Mouse (Mus musculus) natural killer cell, adult 2 months (primary cell): ENCODE data around the gene Mrps6.

Experiments used
- DNase-seq, 2 experiments: peaks; one replicate each; pipeline ENCODE4 v3.0.0; 2022; ENCODE audit warnings: low spot score in 2 of 2

The Mrps6 gene

DNA sequence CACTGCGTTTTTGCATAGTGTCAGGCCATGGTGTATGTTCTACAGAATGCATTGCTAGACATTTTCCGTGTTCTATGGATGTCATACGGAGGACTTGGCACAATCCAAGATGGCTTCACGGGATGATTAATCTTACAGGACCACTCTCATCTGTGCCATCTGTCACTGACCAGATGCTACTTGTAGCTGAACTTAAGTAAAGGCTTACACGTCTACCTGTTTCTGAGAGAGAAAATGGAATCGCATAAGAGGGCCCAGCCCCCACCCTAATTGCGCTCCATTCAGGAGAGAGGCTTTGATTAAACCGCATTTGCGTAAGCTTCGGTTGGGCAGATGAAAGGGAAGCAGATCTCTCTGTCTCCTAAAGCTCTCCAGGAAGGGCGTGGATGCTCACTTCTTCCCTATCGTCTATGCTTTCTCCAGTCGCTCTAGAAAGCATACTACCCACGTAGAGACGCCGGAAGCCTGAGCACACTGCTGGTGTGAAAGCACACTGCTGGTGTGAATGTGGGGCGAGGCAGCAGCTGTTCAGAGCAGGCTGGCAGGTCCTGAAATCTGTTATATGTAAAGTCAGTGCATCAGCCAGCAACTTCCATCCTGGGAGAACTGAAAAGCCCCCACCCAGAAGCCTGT, 62.9 kb downstream of the Mrps6 start:
- DNase-seq, result no peak

DNA sequence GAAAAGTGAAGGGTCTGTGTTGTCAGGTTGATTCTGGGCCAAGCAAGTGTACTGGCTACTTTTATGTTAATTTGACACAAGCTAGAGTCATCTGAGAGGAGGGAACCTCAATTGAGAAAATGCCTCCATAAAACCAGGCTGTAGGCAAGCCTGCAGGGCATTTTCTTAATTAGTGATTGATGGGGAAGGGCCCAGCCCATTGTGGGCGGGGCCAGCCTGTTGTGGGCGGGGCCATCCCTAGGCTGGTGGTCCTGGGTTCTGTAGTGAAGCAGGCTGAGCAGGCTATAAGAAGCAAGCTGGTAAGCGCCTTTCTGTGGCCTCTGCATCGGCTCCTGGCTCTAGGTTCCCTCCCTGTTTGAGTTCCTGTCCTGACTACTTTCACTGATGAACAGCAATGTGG, 69.2 kb downstream of the Mrps6 start:
- DNase-seq, result no peak

DNA sequence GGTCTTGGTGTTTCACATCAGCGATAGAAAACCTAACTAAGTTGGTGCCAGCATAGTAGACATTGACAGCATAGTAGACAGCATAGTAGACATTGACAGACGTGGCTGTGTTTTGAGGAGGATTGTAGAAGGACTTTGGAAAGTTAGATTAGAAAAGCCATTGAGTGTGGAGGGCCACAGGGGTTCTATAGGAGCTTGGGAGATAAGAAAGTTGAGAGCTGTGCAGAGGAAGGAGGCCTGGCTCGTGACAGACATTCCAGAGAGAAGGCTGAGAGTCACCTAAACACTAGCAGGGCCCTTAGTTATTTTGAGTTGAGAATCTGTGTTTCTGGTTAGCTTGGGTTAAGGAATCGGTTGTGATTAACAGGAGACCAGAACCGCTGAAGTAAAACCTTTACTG, 69.6 kb downstream of the Mrps6 start:
- DNase-seq, result no peak

DNA sequence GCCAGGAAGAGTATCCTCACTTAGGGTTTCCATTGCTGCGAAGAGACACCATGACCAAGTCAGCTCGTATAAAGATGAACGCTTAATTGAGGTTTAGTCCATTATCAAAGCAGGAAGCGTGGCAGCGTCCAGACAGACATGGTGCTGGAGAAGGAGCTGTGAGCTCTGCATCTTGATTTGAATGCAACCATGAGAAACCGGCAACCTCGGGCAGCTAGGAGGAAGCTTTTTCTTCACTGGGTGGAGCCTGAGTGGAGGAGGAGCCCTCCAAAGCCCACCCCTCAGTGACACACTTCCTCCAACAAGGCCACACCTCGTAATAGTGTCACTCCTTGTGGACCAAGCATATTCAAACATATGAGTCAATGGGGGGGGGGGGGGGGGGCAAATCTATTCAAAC, 71.8 kb downstream of the Mrps6 start:
- DNase-seq, result no peak

DNA sequence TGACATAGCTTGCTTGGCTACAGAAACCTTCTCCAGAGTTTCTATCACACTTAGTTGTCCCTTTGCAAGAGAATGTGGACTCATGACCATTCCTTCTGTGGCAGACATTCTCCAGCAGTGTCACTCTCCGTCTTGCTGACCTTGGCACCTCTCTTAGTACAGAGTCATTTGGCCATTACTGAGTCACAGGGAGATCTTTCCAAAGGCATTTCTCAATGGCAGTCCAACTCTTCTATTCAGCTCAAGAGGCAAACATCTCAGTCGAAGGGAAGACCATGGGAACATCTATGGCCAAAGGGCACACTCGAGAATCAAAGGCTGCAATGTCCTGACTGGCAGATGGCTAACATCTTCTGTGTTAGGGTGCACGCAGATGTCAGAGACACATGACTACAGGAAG, 74.4 kb downstream of the Mrps6 start:
- no peak for DNase-seq

DNA sequence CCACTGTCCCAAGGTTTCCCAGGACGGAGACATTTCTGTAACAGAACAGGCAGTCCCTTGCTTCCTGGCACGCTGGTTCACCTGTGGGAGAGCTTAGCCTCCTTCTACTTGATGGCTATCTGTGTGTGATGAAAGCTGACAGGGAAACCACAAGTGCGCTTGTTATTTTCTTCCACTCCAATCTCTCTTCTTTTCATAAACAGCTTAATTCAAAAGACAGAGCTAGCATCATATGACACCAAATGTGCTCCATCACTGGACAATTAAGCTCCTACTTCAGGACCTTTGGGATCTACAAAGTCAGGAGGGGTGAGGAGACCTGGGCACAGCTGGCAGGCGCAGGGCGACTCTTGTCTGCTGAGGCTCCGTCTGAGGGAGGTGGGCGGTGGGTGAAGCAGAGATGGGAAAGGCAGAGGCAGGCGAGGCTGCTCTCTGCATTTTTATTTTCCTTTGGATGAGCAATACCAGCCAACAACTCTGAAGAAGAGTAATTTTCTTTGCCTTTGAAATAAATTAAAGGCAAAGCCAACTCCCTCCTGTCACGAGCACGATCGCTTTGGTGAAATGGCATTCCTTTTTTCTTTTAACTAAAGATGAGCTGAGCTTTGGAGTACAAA, 76.2 kb downstream of the Mrps6 start:
- no peak for DNase-seq

DNA sequence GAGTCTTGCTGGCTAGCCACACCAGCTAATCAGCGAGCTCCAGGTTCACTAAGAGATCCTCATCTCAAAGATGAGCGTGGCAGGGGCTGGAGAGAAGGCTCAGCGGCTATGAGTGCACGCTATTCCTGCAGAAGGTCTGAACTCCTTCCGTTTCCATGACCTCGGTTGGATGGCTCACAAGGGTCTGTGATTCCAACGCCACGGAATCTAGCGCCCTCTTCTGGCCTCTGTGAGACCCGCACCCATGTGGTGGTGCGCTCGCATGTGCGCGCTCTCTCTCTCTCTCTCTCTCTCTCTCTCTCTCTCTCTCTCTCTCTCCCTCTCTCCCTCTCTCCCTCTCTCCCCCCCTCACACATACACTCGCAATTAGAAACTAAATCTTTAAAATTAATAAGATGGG, 78.2 kb downstream of the Mrps6 start:
- no peak for DNase-seq

DNA sequence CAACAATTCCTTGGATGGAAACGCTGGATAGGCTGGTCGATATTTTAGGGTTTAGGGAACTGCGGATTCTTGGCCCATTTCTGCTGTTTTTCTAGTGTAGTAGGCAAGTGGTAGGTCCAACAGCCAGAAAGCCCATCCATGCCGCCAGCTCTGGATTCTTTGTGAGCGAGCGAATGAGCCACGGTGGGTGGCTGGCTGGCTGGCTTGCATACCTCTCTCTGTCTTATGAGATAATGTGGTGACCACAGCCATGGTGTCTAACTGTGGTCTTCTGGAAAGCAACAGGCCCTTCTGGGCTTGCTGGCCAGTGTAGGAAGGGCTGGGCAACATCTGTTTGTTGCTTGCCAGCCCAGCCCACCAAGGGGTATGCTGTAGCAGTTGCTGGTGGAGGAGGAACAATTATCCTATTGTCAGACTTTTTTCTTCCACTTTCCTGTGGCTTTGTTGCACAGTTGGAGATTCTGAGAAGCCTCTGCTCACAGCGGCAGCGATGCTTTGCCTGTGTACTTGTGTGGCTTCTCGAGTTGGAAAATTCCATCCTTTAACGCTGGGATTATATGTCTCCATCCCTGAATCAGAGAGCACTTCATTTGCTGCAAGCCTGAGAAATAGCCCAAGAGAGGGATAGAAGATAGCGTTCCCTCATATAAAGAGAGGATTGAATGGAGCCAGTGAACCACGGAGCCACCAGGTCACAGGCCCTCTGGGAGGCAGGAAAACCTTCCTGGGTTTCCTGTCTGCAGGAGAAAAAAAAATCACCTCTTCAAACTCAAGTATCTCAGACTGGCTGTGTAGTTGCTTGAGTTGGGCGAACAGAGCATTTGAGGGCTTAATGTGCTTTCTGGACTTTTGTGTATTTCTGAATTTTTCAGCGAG, 81.6 kb downstream of the Mrps6 start:
- DNase-seq, result no peak

DNA sequence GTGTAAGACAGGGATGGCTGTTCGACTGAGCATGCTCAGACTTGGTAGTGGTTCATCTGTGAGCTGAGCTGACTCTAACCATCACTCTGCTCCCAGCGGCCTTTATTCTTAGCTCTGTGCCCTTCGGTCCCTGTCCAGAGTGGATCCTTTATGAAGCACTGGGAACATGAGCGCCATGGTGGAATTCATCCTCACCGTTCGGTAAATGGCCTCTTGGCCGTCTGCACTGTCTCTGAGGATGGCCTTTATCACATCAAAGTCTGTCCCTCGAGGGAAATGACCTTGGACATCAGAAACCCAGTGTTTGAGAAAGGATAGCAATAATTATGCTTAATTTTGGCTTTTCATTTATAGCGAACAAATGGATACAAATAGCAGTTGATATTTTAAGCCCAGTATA, 82.3 kb downstream of the Mrps6 start:
- DNase-seq, result no peak

DNA sequence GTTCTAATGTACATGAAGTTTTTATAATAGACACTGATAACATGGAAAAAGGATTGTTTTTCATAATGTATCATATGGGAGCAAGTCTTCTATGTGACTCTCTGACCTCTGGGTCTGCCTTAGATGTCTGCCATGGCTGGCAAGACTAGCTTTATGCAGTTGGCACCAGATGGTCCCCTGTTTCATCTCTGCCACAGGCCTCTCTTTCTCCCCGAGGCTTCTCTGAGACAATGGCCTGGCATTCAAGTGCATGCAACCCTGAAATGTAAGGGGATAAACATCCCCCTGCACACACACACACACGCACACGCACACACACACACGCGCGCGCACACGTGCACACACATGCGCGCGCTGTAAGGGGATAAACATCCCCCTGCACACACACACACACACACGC, 83.0 kb downstream of the Mrps6 start:
- DNase-seq, result no peak

DNA sequence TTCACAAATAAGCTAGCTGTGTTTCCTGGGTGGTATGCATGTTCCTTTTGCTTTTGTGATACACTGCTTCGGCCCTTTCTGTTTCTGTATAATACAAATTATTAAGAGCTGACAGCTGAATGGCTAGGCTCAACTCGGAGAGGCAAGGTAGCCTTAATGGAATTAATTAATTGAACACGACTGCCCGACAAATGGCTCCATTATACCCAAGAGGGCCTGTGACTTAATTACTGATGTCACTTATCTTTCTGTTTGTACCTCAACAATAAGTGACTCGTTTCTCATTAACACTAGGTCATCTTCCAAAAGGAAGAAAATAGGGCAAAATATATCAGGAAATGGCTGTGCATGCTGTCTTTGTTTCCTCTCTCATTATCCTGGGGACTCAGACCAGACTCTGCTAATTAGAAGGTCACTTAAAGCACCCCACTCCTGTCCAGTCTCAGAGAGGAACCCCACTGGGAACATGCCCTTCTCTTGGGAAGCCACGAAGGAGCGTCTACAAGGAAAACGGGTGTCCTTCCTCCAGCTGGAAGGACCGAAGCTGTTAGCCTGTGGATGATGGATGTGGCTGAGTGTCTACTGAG, 84.4 kb downstream of the Mrps6 start:
- no peak for DNase-seq

DNA sequence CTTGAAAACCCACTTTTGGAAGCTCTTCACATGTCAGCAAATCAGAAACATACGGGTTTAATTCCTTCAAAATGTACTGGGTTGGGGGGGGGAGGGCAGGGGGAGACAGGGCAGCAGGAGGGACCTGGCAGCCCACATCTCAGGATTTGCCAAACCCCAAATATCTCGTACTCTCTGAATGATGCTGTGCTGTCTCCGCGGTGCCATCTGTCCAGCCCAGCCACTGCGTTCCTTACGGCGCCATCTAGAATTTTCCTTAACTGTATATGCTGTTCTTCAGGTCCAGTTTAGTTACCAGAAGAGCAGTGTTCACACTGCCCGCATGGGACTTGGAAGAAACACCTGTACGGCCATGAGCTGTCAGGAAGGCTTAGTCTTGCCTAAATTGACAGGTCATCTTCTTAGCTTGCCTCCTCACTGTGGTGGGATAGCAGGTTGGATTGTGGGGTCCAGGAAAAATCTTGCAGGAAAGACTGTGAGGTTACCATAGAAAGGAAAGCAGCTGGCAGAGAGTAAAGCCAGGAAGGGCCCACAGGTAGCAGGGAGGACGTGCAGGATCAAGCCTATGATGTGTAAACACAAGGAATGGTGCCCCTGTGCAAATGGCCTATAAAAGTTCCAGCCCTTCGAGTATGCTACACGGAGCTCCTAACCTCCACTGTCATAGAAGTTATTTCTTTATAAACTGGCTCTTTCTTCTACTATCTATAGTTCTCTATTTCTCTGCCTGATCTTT, 89.7 kb downstream of the Mrps6 start:
- no peak for DNase-seq

DNA sequence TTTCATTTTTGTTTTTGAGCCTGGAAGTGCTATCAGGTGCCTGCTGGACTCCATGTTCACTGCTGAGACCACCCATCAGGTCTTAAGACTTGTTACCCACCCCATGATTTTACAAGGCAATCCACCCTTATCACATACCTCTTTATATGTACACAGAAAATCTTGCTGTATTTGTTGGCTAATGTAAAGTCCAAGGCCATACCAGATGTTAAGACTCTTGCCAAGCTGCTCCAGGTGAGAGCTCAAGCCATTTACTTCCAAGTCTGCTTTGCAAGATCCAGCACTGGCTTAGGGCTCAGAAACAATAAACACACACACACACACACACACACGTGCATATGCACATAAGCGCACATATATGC, 90.3 kb downstream of the Mrps6 start:
- no peak for DNase-seq

DNA sequence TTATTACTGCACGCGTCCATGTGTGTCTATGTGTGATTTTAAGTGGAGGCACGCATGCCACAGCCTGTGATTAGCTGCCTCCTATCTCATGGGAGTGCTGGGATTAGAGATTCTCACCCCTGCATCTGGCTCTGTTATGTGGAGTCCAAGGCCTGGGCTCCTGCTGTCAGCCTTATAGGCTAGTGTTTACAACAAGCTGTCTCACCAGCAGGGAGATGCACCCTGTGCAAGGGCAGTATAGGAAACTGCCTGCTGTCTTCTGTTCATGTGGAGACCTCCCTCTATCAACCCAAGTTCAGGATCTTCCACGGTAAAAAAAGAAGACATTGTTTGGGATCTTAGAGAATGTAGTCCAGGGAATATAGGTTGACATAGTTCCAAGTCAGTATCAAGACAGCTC, 92.9 kb downstream of the Mrps6 start:
- DNase-seq, result no peak

DNA sequence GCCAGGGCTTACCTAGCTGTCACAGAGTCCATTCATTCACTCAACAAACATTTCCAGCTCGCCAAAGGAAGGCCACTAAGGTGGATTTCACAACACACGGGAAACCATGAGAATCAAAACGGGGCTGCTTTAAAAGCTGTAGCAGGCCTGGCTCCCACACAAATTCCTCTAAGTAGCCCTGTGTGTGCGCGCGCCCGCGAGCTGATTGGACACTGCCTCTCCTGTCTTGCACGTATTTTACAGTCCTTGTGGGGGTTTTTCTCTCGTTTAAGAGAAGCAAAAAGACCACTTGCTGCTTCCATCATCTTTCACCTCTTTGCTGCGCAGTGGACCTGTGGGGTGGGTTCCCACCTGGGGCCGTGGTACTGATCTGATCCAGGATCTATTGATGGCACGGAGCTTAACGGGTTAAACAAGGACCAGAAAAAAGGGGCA, 100.0 kb downstream of the Mrps6 start:
- no peak for DNase-seq

DNA sequence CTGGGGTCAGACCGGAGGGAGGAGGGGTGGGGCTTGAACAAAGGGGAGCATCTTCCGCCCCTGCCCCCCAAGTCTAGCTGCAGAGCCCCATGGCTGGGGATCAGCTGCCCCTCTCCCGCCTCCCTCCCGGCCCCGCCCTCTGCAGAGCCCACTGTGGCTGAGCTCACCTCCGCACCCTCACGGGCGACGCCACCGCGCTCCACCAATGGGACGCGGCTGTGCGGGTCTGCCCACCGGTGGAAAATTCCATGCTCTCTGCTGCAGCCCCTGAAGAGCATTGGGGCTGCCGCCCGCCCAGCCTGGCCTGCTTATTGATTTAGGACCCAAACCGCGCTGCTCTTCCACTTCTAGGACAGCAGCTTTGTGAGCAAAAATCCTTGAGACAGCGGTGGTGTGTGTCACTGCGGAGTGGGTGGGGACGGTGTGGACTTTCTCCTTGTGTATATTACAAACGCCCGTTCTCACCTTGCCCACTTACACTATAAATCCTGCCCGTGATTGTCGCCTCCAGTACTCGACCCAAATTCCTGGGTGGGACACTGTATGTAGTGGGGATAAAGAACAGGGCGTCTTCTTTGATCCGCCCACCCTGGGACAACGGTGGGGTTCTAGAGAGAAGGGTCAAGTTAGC, 100.5 kb downstream of the Mrps6 start:
- DNase-seq, result no peak

DNA sequence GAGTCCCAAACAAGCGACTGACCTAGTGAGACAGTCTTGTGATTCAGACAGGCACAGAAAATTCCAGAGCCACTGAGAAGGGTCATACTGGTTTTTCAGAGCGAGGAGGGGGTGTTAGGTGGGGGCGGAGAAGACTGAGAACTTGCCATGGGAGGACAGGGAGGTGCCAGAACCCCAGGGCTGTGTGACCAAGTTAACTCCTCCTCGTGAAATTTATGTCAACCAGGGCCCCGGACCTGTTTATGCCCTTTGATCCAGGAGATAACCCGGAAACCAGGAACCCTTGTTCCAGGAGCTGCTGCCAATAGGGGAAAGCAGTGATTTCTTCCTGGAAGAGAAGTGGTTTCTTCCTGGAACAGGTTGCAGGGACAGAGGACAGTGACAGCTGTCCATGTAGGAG, 101.0 kb downstream of the Mrps6 start:
- DNase-seq, result no peak
